Mouse (Mus musculus) yolk sac, embryonic 10.5 days (tissue): Measurements from ENCODE around the gene Ttc39a.

ENCODE experiments used
- DNase-seq: peaks from one replicate; pipeline ENCODE4 v3.0.0-alpha.2; 2017; ENCODE audit warnings: low spot score

The Ttc39a gene

DNA sequence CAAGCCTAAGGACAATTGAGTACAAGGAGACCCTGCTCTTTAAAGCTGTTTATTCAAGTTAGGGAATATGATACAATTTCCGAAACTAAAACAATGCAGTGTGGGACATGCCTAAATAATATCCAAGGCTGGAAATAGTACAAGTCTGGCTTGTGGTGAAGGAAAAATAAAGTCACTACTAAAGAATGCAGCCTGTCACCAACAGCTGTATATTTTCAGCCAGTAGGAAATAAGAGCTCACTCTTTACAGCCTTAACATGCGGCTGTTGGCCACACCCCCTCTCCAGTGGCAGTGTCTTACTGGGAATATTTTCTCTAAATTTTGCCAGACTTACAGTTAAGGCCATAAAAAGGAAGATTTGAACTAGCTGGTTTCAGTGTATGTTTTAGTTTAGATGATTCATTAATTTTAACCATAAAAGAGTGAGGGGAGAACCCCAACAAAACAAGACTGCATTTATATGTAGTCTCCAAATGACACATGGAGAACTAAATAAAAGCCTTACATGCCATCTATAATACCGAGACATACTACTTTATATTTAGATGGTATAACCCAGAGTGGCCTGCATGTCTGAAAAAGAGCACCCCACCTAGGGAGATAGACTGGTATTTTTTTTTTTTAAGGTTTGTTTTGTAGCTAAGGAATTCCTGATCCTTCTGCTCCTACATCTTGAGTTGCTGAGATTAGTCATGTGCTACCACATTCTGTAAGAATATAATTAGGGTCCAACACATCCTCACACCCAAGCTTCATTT, 54.2 kb downstream of the Ttc39a start:
- DNase-seq: no peak

DNA sequence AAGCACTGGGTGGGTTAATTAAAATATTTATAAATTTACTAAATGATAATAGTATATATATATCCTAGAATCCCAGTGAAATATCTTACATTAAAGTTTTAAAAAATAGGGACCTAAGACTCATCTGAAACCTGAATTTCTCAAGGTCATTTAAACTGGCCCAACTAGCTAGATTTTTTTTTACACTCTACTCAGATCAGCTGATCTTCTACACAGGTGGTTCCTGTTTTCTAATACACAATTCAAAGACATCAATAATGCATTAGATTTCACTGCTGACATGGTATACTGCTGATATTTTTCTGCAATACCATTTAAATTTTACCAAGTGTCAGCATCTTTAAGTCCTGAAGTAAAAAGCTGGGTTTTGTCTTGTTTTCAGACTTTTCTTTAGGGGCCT, 57.5 kb downstream of the Ttc39a start:
- DNase-seq: no peak

DNA sequence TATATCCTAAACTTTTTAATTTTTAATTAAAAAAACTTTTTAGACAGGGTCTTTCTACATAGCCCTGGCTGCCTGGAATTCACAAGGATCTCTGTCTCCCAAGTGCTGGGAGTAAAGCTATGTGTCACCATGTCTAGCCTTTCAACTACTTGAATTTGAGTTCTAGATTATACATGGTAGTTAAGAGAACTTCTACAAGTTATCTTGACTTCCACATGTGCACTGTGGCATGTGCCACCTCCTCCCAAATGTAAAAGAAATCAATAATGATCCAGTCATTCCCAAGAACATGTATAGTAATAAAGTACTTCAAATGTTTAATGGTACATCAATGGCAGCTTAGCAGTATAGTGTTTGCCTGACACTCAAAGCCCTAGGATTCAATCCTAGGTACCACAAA, 61.3 kb downstream of the Ttc39a start:
- DNase-seq: no peak

DNA sequence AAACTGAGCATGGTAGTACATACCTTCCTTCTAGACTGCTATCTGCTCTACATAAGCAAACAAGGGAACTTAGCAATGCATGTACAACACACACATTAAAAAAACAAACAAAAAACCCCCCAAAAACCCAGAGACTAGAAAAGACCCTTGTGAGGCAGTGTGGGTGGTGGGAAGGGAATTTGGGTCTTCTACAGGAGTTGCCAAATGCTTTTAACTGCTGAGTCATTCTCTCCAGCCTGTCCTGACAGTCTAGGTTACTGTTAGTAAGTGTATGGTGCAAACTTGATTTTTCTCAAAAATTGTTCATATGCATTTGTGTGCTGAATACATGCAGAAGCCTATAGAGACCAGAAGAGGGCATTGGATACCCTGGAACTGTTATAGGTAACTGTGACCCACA, 65.2 kb downstream of the Ttc39a start:
- DNase-seq: no peak

DNA sequence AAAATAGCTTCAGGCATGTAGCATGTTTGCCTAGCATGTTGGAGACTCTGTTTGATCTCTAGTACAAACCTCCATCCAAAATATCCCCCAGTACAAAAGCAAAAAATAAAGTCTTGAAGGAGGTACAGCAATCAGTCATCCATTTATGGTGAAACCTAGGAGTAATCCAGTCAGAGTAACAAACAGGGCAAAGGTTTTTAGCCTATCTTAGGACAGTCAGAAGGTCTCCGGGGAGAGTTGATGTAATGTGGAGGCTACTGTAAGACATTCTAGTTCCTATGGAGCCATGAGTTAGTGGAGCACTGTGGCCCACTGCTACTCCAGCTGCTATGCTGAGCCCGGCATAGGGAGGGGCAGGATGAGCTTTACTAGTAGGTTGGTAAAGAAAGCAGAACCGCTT, 66.1 kb downstream of the Ttc39a start:
- DNase-seq: peak; percentile 27

DNA sequence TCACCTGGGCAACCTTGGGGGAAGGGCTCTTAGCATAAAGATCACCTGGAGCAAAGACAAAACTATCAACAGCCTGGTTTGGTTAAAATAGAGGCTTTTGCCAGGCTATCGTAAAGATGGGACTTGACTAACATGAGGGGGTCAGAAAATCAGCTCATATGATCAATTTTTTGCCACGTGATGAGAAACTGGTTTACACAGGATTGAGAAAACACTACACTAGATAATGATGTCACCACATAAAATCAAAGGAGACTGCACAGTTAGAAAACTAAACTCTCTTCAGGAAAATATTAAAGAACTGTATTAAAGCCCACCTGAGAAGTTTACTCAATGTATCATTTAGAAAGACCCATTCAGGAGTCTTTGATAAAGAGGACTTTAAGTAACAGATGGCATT, 68.7 kb downstream of the Ttc39a start:
- DNase-seq: no peak

DNA sequence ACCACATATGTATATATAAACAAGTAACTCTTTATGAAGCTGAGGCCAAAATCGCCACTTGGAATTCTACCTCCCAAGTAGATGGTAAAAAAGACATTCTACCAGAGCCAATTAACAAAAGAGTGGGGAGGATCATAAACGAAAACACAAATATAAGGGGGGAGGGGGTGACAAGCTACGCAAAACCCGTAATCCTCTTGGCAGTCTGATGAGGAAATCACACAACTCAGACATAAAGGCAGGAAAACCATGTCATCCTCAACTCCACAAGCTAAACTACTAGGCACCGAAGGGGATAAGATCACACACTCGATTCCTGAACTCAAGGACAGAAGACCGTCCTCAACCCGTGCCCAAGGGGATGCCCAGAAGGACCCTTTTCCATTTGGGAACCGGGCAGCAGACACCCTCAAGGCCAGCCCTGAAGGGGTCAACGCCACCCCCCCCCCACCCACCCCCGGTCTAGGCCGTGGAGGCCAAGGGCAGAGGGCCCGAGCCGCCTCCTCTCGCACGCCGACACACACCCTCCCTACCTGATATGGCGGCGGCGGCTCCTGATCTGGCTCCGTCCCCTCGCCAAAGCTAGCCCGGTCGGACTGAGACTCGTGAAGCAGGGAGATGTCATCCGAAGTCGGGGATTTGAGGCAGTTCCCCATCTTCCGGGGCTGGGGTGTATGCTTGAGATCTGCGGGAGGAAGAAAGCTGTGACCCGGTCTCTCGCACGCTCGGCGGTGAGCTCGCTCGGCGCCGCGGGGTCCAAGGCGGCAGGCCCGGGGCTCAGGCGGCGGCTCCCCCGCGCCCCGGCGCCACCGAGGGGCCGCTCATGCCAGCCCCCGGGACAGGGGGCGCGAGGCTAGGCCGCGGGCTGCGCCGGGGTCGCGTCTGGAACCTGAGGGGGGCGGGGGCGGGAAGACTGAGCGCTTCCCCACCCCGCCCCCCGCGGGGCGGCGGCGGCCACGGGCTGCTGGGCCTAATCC, 69.4 kb downstream of the Ttc39a start:
- peak; percentile 76 for DNase-seq

DNA sequence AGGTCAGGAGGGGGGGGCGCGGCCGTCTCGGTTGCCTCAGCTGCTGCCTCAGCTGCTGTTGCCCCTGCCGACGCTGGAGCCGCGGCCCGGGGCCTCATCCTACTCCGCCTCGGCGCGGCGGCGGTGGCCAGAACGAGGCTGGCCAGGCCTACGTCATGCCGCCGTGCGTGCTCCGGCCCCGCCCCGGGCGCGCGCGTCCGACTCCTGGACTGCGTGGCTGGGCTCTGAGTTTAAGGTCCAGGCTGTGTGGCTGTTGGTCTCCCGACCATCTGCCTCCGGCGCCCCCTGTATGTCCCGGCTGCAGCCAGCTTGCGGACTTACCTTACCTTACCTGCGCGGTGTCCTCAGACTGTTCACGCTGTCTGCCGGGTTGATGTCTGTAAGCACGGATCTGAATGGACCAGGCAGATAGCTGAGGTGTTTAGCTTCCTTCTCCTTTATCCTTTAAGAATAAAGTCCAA, 70.2 kb downstream of the Ttc39a start:
- peak; percentile 94 for DNase-seq

DNA sequence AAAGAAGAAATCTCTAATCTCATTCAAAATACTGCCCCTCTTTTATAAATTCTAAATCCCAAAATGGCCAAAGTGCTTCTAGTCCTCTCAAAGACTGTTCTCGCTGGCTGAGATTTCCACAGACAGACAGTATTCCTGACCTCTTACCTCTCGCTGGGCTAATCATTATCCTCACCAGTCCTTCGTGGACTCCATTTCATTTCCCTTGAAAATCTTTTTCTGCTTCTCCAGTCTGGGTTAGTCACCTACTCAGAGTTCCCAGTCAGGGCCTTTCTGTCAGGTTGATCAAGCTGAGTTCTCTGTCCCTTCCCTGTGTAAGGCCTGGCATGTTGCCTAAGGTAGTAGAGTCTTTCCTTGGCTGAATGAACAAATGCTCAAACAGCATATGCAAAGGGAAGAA, 71.0 kb downstream of the Ttc39a start:
- no peak for DNase-seq

DNA sequence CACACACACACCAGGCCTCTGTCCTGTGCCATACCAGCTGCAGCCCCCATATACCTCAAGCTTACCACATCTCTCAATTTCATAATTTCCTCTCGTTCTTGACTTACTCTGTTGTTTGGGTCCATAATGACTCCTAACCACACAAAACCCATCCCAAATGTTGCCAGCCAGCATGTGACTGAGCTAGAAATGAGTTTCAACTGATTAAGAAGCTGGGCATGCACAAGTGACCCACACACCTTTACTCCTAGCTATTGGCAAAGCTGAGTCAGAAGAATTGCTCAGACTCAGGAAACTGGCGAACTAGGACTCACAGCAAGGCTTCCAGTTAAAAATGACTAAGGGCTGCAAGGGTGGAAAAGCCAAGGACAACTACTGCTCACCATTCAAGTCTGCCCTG, 75.0 kb downstream of the Ttc39a start:
- DNase-seq: no peak

DNA sequence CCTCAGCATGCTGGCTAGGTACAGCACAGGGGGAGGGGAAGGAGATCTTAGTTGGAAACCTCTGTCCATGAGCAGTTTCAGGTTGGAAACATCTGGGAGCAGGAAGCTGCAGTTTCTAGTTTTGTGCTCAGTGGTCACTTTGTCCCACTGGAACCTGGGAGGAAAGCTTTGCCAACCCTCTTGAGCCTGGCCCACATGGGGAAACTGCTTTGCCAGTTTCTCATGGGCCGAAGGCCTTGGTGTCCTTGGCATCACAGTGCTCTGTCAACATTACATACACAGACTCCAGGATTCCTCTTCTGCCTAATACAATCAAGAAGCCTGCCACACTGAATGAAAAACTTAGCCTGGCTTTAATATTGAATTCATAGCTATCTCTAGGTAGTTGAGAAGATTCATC, 76.3 kb downstream of the Ttc39a start:
- no peak for DNase-seq

DNA sequence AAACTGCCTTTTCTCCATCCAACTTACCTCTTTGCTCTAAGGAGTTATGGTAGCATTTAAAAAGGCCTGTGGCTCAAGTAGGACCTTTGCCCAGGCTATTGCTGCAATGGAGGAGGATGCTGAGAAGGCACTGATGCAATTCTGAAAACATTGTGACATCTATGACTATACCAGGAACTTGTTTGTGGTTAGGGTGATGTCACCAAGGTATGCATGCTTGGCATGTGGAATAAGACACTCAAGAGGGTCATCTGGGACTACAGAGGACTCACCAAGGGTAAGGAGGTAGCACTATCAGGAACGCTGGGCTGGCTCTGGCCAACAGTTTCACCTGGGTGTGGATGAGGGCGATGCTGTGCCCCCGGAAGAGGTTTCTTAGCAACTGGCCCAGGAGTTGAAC, 78.2 kb downstream of the Ttc39a start, which contains the start of gene Rnf11:
Gene Rnf11, minus strand, starts transcription at position 108 of the 400 bp plus-strand sequence.
- peak; percentile 33 for DNase-seq

DNA sequence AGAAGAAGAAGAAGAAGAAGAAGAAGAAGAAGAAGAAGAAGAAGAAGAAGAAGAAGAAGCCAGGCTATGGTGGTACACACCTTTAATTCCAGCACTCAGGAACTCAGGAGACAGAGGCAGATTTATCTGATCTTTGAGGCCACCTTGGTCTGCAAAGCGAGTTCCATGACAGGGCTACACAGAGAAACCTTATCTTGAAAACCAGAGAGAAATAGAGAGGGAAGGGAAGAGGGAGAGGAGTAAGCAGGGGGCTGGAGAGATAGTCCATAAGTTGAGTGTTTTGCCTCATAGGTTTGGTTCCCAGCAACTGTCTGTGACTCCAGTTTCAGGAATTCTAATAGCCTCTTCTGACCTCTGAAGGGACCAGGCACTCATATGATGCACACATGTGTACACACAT, 82.4 kb downstream of the Ttc39a start:
- no peak for DNase-seq

DNA sequence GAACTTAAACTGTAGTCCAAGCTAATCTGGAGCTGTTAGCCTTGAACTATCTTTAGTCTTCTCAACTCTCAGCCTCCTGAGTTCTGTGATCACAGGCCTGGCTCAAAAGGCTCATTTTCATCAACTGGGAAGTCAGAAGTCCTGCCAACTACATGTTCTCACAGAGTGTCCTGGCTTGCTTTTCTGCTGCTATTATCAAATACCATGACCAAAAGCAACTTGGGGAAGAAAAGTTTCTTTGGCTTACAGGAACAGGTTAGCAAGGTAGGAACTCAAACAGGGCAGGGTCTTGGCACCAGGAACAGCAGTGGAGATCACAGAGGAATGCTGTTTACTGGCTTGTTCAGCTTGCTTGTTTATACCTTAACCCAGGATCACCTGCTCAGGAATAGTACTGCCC, 87.2 kb downstream of the Ttc39a start:
- DNase-seq: no peak
